Mouse (Mus musculus) CD4-positive, CD25-positive, alpha-beta regulatory T cell, adult 2 months (primary cell): ENCODE data around the gene Dffb.
A peak's percentile ranks its signal among the peaks of the same experiment; 100 is the strongest.

Experiments used
- DNase-seq: peaks from one replicate; pipeline ENCODE4 v3.0.0-alpha.2; 2012; ENCODE audit warnings: low read depth, low spot score

The Dffb gene

GRCm38 (mm10) chr4:153974431-153975291, at the start of gene Dffb, which contains the start of gene Cep104:
Dffb (minus strand) TSS chr4:153975126.
Cep104 (plus strand) TSS chr4:153975194.
- DNase-seq: peak; percentile 93

- DNase-seq: no peak
Observed at GRCm38 (mm10) chr4:154023754-154024601, 49.1 kb upstream of the Dffb start.

DNA sequence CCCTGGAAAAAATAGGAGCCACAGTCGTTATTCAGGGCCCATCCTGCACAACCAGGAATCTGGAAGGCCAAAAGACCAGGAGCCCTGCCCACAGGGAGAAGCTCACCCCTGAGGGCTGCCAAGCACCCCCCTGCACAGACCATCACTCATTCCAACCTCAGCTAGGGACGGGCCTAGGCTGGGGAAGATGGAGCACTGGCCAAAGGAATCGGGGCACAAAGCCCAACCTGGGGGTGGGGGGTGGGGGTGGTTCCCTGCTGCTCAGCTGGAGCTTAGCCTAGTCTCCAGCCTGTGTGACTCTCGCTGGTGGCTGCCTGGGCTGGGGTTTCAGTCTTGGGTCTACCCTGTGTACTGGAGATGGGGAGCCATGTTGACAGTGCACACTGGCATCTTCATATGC, 47.9 kb upstream of the Dffb start:
- no peak for DNase-seq

DNA sequence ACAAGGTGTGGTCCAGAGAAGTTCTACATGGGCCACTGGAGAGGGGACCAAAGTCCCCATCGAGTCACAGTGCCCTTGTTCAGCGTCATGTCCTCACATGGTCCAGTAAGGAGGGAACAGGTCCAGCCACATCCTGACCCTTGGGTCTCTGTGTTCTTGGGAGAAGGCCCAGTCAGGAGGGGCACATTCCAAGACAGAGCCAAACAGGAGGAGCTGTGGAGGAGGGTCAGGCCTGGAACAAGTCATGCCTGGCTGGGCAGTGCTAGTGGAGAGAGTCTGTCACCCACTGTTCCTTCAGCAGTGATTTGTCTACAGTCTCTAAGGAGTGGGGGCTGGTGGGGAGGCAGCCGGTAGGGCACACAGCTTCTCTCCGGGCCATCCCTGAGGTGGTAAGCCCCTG, 47.5 kb upstream of the Dffb start:
- no peak for DNase-seq

DNA sequence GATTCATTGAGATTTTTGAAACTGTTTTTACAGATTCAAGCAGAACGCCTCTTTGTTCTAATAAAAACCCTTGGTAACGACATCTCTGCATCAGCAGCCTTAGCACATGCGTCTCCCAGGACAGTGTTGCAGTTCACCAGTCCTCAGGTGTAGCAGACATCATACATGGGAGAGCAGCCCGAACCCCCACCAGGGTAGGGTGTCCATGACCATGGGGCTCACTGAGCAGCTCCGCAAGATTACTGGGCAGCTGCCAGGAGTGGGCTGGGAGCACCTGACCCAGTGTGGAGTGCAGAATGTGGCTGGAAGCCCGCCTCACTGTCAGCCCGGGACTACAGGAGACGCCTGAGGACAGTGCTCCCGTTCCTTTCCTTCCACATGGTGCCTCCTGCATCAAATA, 46.5 kb upstream of the Dffb start:
- no peak for DNase-seq

DNA sequence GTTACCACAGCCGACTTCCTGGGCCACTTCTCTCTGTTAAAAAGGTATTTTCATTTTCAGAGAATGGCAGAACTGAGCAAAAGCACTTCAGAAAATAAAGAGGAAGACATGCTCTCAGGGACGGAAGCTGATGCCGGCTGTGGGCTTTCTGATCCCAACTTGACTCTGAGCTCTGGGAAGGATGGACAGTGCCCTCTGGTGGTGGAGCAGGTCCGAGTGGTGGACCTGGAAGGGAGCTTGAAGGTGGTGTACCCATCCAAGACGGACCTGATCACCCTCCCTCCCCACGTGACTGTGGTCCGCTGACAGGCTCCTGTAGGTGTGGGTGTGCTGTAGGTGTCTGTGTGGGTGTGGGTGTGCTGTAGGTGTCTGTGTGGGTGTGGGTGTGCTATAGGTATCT, 44.6 kb upstream of the Dffb start:
- peak; percentile 57 for DNase-seq

DNA sequence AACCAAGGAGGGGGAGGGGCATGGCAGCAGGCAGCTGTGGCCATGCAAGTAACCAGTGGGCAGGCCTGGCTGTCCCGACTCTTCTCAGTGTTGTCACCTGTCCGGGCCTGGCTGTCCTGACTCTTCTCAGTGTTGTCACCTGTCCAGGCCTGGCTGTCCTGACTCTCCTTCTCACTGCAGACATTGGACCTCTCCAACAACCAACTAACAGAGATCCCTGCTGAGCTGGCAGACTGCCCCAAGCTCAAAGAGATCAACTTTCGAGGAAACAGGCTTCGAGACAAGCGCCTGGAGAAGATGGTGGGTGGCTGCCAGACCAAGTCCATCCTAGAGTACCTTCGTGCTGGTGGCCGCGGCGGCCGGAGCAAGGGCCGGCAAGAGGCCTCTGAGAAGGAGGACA, 40.5 kb upstream of the Dffb start:
- DNase-seq: no peak

- peak; percentile 43 for DNase-seq
Observed at GRCm38 (mm10) chr4:154012132-154012882, 37.4 kb upstream of the Dffb start.

DNA sequence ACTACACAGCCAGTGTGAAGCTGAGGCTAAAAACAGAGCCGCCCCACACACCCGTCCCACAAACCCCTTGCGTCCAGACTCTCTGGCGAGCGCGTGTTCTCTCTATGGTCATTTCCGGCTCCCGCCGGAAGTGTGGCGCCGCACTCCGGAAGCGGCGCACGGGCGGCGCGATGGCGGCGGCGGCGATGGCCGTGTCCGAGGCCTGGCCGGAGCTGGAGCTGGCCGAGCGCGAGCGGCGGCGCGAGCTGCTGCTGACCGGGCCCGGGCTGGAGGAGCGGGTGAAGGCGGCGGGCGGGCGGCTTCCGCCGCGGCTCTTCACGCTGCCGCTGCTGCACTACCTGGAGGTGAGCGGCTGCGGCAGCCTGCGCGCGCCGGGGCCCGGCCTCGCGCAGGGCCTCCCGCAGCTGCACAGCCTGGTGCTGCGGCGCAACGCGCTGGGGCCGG, 36.7 kb upstream of the Dffb start, which contains the start of gene Lrrc47:
Lrrc47 (plus strand) TSS at position 86 of the 444 bp plus-strand sequence.
- DNase-seq: peak; percentile 79

- no peak for DNase-seq
Observed at GRCm38 (mm10) chr4:154010907-154011645, 36.1 kb upstream of the Dffb start.

- DNase-seq: no peak
Observed at GRCm38 (mm10) chr4:154007759-154008158, 32.8 kb upstream of the Dffb start.

DNA sequence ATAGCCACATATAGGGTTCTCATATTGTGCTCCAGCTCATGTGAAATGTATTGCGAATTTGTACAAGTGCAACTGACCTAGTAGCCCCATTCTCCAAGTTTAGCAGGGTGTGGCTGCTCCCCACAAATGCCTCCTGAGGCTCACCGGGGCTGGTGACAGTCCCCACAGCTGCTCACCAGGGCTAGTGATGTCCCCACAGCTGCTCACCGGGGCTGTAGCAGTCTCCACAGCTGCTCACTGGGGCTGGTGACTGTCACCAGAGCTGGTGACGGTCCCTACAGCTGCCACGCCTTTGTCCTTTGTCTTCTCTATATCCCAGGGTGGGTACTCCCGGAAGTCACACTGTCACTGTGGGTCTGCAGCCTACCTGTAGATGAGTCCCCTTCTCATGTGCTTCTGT, 31.3 kb upstream of the Dffb start:
- DNase-seq: no peak

DNA sequence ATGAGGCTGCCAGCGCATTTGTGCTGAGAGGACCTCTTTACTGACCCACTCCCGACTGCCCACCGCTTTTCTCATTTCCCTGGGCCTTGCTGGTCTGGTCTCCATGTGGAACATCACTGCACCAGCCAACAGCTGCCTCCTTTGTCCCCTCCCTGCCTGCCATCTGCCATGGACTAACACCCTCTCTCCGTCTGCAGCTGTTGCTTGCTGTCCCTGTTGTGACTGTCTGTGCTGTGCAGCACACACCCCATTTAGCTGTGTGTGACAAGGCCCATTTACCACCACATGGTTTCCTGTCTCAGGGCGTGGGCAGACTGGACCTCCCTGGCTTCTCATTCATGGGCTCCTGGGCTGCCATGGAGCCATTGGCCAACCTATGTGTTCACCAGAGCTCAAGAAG, 30.6 kb upstream of the Dffb start:
- DNase-seq: no peak

- DNase-seq: no peak
Observed at GRCm38 (mm10) chr4:153993505-153993904, 18.6 kb upstream of the Dffb start.

DNA sequence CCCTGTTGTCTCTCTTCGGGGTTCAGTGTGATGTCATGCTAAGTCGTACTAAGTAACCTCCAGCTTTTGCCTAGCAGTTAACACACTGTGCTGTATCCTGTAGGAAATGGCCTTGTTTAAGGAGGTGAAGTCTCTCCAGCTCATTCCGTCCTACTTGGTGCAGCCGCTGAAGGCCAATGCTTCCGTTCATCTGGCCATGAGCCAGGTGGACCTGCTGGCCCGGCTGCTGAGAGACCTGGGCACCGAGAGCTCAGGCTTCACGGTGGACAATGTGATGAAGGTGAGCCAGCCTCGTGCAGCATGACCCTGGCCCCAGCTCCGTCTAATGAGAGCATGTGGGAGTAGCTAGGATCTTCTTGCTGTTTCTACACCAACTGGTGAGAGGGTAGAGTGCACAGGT, 17.8 kb upstream of the Dffb start:
- no peak for DNase-seq

- DNase-seq: no peak
Observed at GRCm38 (mm10) chr4:153980470-153980869, 5.5 kb upstream of the Dffb start.

DNA sequence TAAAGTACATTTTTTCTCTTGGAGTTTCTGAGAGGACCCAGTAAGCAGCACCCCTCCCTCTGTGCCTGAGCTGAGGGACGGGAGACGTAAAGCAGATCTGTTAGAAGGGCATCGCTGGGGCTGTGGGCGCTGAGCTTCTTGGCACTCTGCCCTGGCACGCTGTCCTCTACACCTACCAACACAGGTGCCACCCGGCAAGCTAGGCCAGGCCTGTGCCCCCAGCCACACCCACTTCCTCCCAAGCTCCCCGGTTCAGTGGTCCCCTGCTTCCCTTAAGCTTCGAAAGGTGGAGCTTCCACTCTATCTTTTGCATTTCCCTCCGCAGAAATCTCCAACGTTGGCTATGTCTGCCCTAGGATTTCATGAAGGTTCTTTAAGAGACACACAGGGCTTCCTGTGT, 4.3 kb upstream of the Dffb start:
- no peak for DNase-seq

DNA sequence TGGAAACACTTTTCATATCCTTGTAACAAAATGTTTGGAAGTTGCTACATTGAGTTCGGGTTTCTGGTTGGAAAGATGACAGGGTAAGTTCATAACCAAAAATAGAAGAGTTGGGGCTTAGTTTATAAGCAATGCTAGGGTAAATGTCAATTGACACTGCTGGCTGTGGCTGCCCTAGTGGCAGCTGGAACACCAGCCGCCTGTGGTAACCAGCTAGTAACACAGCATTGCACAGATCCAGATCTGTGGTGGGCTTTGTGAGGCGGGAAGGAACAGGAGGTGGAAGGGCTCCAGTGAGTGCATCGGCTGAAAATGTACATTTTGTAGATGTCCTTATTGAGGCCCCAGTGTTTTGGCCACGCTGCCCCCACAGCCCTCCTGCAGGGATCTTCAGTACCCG, 842 bp upstream of the Dffb start:
- DNase-seq: peak; percentile 17

DNA sequence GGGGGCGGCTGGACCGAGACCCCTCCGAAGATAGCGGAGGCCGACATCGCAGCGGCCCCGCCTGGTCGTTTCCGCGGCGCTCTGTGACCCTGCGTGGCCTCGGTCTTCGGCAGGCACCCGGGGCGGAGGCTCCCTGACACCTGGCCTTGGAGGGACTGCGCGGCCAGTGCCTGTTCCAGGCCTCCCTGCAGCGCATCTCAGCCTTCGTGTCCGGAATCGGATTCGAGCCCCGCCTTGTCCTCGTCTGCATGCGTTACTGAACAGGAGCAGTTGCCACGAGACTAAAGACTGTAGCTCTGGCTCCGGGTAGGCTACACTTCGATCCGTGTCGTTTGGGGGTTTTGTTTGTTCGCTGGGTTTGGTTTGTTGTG, 351 bp upstream of the Dffb start:
- no peak for DNase-seq

DNA sequence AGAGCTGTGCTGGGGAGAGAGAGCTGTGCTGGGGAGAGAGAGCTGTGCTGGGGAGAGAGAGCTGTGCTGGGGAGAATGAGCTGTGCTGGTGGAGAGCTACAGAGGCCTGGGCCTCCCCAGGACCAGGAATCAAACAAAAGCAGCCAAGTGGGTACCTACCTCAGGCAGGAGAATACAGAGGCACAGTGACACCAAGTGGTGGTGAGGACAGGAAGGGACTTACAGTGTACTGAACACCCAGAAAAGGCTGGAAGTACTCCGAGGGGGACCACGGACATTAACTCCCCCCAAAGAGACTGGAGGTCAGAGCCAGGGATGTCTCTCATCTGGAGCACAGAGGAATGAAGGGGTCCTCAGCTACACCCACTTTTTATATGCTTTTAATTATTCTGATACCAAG, 6.9 kb downstream of the Dffb start:
- DNase-seq: no peak

- no peak for DNase-seq
Observed at GRCm38 (mm10) chr4:153967556-153967955, 7.4 kb downstream of the Dffb start.
